Mouse (Mus musculus) embryo, embryonic 11.5 days (tissue): Measurements from ENCODE around the gene Ccdc51.

ENCODE experiments used
- DNase-seq: peaks from one replicate; pipeline ENCODE4 v3.0.0-alpha.2; 2012; ENCODE audit warnings: low read depth, low spot score

Ccdc51 gene

GRCm38 (mm10) chr9:109096856-109097255 lies 14.6 kb downstream of the Ccdc51 start:
- no peak for DNase-seq

GRCm38 (mm10) chr9:109097291-109097690 lies 15.0 kb downstream of the Ccdc51 start:
- DNase-seq, result no peak

- no peak for DNase-seq
Measured at GRCm38 (mm10) chr9:109097831-109098230, 15.5 kb downstream of the Ccdc51 start.

DNA sequence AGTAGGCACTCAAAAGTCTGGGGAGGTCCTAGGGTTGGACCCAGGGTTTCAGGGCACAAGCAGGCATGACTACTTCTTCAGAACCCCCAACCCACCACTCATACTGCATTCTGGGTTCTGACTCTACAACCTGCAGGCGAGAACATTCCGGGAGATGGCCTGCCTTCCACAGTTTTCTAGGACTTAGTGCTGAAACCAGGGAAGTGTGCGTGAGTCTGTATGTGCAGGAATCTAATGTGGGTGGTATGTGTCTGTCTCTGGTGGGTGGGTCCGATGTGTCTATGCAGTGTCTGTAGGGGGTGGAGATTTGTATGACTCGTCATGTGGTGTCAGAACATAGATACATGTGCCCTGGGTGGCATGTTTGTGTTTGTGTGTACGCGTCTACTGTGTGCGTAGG lies 16.1 kb downstream of the Ccdc51 start:
- no peak for DNase-seq

- DNase-seq, result no peak
Measured at GRCm38 (mm10) chr9:109098969-109099368, 16.7 kb downstream of the Ccdc51 start.

- no peak for DNase-seq
Measured at GRCm38 (mm10) chr9:109100307-109100928, 18.1 kb downstream of the Ccdc51 start.

- DNase-seq, result no peak
Measured at GRCm38 (mm10) chr9:109101933-109102445, 19.7 kb downstream of the Ccdc51 start.

- no peak for DNase-seq
Measured at GRCm38 (mm10) chr9:109102541-109102940, 20.2 kb downstream of the Ccdc51 start.

DNA sequence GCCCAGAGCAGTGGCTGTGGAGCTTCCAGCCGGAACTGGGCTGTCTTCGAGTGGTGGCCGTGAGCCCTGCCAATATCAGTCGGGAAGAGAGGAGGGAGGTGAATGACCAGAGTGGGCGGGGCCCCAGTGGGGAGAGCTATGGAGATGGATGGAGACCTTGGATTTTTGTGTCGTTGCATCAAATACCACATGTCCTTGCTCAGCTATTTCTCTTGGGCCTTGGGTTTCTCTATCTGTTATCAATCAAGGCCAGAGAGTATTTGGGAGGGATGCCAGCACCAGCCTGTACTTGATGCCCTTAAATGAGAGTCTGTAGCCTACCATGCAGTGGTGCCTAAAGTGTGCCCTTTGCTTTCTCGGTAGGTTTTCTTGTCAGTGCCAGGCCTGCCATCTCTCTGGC lies 21.0 kb downstream of the Ccdc51 start:
- DNase-seq, result no peak

- no peak for DNase-seq
Measured at GRCm38 (mm10) chr9:109104083-109104482, 21.8 kb downstream of the Ccdc51 start.

GRCm38 (mm10) chr9:109105011-109105410 lies 22.7 kb downstream of the Ccdc51 start:
- no peak for DNase-seq

GRCm38 (mm10) chr9:109105648-109106047 lies 23.4 kb downstream of the Ccdc51 start:
- no peak for DNase-seq

DNA sequence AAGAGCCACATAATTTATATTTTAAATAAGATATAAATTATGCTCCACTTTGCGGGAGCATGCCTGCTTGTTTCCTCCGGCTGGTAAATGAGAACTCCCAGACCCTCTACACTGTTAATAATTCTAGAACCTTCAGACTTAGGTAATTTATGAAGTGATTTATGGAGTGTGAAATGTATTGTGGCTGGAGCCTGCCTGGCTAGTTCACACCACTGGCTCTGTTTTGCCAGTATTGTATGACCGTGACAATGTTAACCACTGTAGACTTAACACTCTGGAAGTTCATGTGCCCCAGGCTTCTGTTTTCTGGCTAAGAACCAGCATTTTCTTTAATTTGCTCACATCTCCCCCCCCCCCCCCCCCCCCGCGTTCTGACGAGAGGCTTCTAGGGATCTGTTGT lies 25.0 kb downstream of the Ccdc51 start:
- DNase-seq, result no peak

DNA sequence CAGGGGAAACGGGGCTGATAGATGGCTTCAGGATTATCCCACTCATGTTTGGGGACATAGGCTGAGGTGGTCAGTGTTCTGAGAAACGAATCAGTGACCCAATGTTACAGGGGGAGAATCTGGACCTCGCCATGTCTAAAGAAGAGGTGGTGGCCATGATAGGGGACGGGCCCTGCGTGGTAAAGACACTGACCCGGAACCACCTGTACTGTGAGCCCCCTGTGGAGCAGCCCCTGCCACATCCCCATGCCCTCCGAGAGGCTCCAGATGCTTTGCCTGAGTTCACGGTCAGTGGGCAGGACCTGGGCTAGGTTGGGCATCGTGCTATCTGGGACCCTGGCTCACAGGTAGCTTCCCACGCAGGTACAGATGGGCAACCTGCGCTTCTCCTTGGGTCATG lies 27.9 kb downstream of the Ccdc51 start:
- DNase-seq, result no peak

DNA sequence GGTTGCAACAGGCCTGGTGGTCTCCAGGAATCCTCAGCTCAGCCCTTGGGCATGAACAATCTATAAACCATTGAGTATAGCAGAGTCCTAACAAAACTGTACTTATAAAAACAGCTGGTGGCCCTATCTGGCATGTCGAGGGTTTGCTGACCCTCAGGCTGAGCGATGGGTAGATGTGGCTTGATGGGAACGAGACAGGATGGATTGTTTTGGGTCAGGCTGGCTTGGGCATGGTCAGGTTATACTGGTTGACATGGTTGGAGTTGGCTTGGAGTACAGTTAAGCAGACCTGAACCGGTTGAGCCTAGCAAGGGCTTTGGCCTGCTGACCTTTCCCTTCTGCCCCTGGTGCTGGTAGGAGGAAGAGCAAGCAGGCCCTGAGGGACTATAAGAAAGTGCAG lies 28.8 kb downstream of the Ccdc51 start:
- no peak for DNase-seq

- no peak for DNase-seq
Measured at GRCm38 (mm10) chr9:109111591-109111990, 29.3 kb downstream of the Ccdc51 start.

GRCm38 (mm10) chr9:109113331-109113730 lies 31.0 kb downstream of the Ccdc51 start:
- DNase-seq, result no peak

DNA sequence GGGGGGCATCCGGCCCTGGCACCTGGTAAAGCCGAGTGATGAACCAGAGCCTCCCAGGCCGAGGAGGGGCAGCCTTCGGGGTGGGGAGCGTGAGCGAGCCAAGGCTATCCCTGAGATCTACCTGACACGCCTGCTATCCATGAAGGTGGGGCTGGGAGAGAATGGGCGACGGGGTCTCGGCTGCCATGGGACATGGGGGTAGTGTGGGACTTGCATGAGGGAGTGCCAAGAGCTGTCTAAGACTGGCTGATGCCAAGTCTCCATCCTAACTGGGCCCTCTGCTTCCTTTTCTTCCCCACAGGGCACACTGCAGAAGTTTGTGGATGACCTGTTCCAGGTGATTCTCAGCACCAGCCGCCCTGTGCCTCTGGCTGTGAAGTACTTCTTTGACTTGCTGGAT lies 32.0 kb downstream of the Ccdc51 start:
- no peak for DNase-seq

DNA sequence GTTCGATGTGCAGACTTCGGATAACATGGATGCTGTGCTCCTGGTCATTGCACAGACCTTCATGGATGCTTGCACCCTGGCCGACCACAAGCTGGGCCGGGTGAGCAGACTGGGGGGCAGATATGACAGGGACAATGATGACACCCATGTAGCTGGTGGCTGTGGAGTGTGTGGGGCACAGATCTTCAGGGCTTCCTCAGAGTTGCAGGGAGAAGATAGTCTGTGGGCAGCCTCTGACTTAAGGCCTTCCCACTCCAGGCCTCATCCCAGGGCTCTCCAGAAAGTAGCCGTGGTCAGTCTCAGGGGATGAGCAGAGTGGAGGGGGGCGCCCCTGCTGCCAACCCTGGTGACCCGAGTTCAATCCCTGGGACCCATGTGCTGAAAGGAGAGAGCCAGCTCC lies 32.6 kb downstream of the Ccdc51 start:
- DNase-seq, result no peak

DNA sequence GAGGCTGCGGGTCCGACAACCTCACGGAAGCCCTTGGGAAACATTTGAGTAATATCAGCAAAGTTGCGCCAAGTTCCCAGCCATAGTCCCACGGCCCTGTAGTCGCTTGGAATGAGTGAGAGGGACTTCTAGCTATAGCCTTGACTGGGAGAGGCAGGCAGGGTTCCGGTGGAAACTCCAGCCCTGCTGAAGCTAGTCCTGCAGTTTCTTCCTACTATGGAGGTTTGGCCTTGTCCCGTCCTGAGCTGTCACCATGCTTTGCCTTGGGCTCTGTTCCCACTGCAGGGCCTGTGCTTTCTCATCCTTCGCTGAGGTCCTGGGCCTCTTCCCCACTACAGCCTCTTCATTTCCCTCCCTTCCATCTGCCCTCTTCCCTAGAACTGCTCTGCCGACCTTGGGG lies 33.9 kb downstream of the Ccdc51 start:
- no peak for DNase-seq

DNA sequence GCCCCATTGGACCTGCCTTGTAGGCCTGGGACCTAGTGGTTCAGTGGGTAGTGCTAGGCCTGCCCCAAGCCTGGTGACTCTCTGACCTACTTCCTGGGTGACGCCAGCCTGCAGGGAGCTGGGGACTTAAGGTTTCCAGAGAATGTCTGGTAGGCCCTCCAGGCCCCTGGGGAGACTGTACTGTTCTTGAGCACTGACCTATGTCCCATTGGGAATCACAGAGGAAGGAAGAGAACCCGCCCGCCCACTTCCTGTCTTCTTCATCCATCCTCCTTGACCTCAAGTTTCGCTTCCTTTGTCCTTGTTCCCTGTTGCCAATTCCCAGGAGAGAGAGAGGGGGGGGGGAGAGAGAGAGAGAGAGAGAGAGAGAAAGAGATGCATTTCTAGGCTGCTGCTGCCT lies 35.8 kb downstream of the Ccdc51 start:
- DNase-seq, result no peak

DNA sequence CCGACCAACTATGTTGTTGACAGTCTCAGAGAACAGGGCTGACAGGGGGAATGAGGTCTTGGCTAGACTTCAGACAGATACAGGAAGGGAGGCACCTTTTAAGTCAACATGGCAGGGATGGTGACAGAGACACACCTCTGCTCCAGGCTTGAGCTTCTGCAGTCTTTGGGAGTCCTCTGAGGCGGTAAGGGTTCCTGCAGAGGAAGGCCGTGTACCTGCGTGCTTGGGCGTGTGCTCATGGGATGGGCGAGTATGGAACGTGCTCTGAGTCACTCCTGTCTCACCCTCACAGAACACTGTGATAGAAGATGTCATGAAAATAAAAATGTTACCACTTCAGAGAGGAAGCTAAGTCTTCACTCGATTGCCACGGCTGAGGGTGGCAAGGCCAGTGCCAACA lies 37.3 kb downstream of the Ccdc51 start:
- no peak for DNase-seq

GRCm38 (mm10) chr9:109120956-109121355 lies 38.7 kb downstream of the Ccdc51 start:
- DNase-seq, result no peak

DNA sequence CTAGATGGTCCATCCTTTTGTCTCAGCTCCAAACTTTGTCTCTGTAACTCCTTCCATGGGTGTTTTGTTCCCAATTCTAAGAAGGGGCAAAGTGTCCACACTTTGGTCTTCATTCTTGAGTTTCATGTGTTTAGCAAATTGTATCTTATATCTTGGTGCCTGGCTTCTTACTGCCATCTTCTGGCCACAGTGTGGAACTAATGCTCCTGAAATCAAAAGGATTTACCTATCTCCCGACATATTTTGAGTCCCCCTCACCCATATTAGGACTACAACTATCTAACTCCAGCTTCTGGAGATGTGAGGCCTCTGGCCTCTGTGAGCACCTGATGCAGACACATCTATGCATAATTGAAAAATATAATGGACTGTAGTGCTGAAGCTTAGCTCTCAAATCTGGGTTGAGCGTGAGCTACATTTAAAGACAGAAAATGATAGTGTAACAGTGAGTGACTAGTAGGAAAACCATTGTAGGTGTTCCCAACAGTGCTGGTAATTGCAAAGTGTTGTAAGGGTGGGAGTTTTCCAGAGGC lies 40.3 kb downstream of the Ccdc51 start:
- DNase-seq, result peak; percentile 27
